Mouse (Mus musculus): Measurements from ENCODE around the gene 3100002H09Rik. TPM values are rescaled to one million over a fixed set of nuclear protein-coding genes. Genes with fewer than 3 reads are reported as not detected.

Gene 3100002H09Rik
- total and polyA plus RNA-seq, 2 experiments = not detected

DNA sequence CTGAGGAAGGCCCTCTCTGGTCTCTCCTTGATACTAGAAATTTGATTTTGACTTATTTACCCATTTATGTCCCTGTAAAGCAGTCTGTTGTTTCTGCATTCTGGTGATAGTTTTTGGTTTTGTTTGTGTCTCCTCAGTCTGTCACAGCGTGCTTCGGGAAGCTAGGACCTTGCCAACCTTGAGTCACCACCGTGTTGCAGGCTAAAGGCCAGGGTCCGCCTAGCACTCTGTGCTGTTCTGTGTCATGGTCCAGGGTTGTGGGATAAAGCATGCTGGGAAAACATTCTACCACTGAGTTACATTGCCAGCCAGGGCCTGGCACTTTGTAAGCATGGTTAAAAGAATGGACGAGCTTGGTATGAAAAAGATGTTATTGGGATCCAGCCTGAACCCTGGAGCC lies 12.0 kb upstream of the 3100002H09Rik start:
- H3K27me3 ChIP-seq (ENCODE audit: control insufficient read depth, insufficient read depth, low read length) = no peaks in the 10 kb centered on the region
- 68% methylated on average over 5 of the region's 5 CpGs for WGBS
- no peak overlapping the region for H3K4me3 ChIP-seq (ENCODE audit: insufficient read depth, low read depth, low read length)
- no peaks in the 10 kb centered on the region for H3K79me2 ChIP-seq (ENCODE audit: control insufficient read depth, insufficient read depth, low read length)
- H3K9ac ChIP-seq (ENCODE audit: low read depth, low read length) = no peak overlapping the region
- no peak for DNase-seq (ENCODE audit: extremely low read depth, low read depth, low spot score)
- H3K27ac ChIP-seq (replicated peaks; ENCODE audit: insufficient read depth, low read depth, low read length) = no peak overlapping the region
- no peaks in the 10 kb centered on the region for H3K4me1 ChIP-seq (ENCODE audit: control insufficient read depth, insufficient read depth, low read length)
- H3K36me3 ChIP-seq (ENCODE audit: control insufficient read depth, insufficient read depth, low read length) = no peaks in the 10 kb centered on the region
- no peak for TF ChIP-seq POLR2A (IDR thresholded peaks at IDR 0.05; ENCODE audit: extremely low read depth, insufficient read depth, low read length)
- no peak for TF ChIP-seq CTCF (IDR thresholded peaks at IDR 0.05; ENCODE audit: low read depth, low read length)

DNA sequence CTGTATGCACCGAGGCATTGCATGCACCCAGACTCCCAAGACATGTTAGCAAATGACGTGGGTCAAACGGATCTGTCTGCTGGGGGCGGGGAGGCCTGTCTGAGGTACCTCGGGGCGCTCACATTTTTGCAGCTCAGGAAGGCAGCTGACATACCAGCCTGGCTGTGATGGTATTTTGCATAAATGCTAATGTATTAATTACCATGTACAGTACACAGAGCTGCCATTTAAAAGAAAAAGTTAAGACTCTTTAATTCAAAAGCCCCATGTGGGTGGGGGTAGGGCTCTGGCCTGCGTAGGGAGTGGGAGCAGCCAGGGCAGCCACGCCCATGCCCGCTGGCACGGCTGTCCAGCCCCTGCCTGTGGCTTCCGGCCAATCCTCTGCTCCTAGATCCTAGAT lies 10.8 kb upstream of the 3100002H09Rik start:
- Histone ChIP-seq H3K27me3 (ENCODE audit: control insufficient read depth, insufficient read depth, low read length) (no peaks in the 10 kb centered on the region), H3K4me1 (ENCODE audit: control insufficient read depth, insufficient read depth, low read length) (no peaks in the 10 kb centered on the region)

DNA sequence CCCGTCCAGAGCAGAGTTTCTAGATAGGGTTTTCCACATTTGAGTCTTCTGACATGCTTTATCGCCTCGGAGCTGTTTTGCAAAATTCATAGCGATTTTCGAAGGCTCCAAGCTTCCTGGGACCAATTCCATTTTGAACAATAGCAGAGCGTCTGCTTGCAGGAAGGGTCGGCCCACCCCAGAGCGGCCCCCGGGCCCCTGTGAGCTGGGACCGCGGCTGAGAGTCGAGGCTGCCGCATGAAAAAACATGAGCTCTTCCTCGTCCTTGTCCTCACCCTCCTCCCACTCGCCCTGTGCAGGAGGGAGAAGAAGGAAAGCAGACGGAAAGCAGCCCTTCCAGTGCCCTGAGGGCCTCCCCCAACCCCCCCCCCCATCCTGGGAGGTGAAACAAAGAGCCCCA lies 8.0 kb upstream of the 3100002H09Rik start:
- no peaks in the 10 kb centered on the region for H3K4me1 ChIP-seq (ENCODE audit: control insufficient read depth, insufficient read depth, low read length)
- DNase-seq (ENCODE audit: extremely low read depth, low read depth, low spot score) = no peak
- no peaks in the 10 kb centered on the region for H3K79me2 ChIP-seq (ENCODE audit: control insufficient read depth, insufficient read depth, low read length)
- no peaks in the 10 kb centered on the region for H3K36me3 ChIP-seq (ENCODE audit: control insufficient read depth, insufficient read depth, low read length)
- 28% methylated on average over 16 of the region's 16 CpGs for WGBS
- H3K9ac ChIP-seq (ENCODE audit: low read depth, low read length) = no peak overlapping the region
- no peak overlapping the region for H3K4me3 ChIP-seq (ENCODE audit: insufficient read depth, low read depth, low read length)
- no peak overlapping the region for H3K27ac ChIP-seq (replicated peaks; ENCODE audit: insufficient read depth, low read depth, low read length)
- H3K27me3 ChIP-seq (ENCODE audit: control insufficient read depth, insufficient read depth, low read length) = no peaks in the 10 kb centered on the region
- TF ChIP-seq CTCF (IDR thresholded peaks at IDR 0.05; ENCODE audit: low read depth, low read length) (no peak), POLR2A (IDR thresholded peaks at IDR 0.05; ENCODE audit: extremely low read depth, insufficient read depth, low read length) (no peak)

More for the DNA sequence above, 10.8 kb upstream of the 3100002H09Rik start:
- Histone ChIP-seq H3K9ac (ENCODE audit: low read depth, low read length) (no peak overlapping the region), H3K27ac (replicated peaks; ENCODE audit: insufficient read depth, low read depth, low read length) (no peak overlapping the region), H3K4me3 (ENCODE audit: insufficient read depth, low read depth, low read length) (no peak overlapping the region), H3K36me3 (ENCODE audit: control insufficient read depth, insufficient read depth, low read length) (no peaks in the 10 kb centered on the region), H3K79me2 (ENCODE audit: control insufficient read depth, insufficient read depth, low read length) (no peaks in the 10 kb centered on the region)
- no peak for TF ChIP-seq CTCF (IDR thresholded peaks at IDR 0.05; ENCODE audit: low read depth, low read length)
- no peak for TF ChIP-seq POLR2A (IDR thresholded peaks at IDR 0.05; ENCODE audit: extremely low read depth, insufficient read depth, low read length)
- 82% methylated on average over 11 of the region's 11 CpGs for WGBS
- no peak for DNase-seq (ENCODE audit: extremely low read depth, low read depth, low spot score)

DNA sequence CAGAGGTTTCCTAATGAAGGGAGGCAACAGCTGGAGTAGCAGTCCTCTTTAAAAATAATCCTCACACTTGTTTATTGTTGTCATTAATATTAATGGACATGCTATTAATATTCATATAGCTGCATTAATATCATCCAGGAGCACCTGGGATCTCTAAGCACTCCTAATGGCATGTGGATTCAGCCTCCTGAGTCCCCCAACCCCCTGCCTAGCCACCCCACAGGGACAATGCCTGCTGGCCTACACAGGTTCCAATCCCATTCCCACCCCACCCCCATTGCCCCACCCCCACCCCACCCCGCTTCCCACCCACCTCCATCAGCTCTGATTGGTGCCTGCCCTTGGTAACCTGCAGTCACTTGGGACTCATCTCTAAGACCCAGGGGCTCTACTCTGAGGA lies 6.0 kb upstream of the 3100002H09Rik start:
- TF ChIP-seq CTCF (IDR thresholded peaks at IDR 0.05; ENCODE audit: low read depth, low read length) = no peak
- no peak for TF ChIP-seq POLR2A (IDR thresholded peaks at IDR 0.05; ENCODE audit: extremely low read depth, insufficient read depth, low read length)
- no peaks in the 10 kb centered on the region for H3K27me3 ChIP-seq (ENCODE audit: control insufficient read depth, insufficient read depth, low read length)

DNA sequence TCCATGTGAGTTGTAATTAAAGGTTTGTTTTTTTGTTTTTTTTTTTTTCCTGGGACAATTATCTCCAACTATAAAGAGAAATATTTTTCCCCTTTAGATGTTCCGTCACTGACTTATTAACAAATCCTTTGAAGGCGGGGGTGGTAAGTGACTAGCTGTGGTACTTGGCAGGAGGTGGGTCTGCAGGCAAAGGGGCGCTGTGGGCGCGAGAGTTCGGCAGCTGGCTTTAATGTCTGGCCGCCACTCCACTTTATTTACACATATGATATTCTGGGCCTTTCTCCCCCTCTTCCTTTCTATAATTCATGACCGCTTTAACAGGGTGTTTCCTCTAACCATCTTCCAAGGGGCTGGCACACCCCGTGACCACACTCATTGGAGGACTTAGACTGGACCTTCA lies 5.4 kb upstream of the 3100002H09Rik start:
- H3K9ac ChIP-seq (ENCODE audit: low read depth, low read length) = no peak overlapping the region
- H3K27me3 ChIP-seq (ENCODE audit: control insufficient read depth, insufficient read depth, low read length) = no peaks in the 10 kb centered on the region
- DNase-seq (ENCODE audit: extremely low read depth, low read depth, low spot score) = no peak
- H3K4me1 ChIP-seq (ENCODE audit: control insufficient read depth, insufficient read depth, low read length) = peaks cover 2% of the 10 kb centered on the region; the same call in 1 of the 2 replicates
- no peak overlapping the region for H3K4me3 ChIP-seq (ENCODE audit: insufficient read depth, low read depth, low read length)
- H3K79me2 ChIP-seq (ENCODE audit: control insufficient read depth, insufficient read depth, low read length) = no peaks in the 10 kb centered on the region
- WGBS = 81% methylated on average over 9 of the region's 9 CpGs
- no peaks in the 10 kb centered on the region for H3K36me3 ChIP-seq (ENCODE audit: control insufficient read depth, insufficient read depth, low read length)
- no peak for TF ChIP-seq CTCF (IDR thresholded peaks at IDR 0.05; ENCODE audit: low read depth, low read length)
- no peak for TF ChIP-seq POLR2A (IDR thresholded peaks at IDR 0.05; ENCODE audit: extremely low read depth, insufficient read depth, low read length)
- H3K27ac ChIP-seq (replicated peaks; ENCODE audit: insufficient read depth, low read depth, low read length) = no peak overlapping the region

More for the DNA sequence above, 6.0 kb upstream of the 3100002H09Rik start:
- WGBS = 67% methylated on average over 1 of the region's 1 CpGs
- Histone ChIP-seq H3K9ac (ENCODE audit: low read depth, low read length) (no peak overlapping the region), H3K27ac (replicated peaks; ENCODE audit: insufficient read depth, low read depth, low read length) (no peak overlapping the region), H3K36me3 (ENCODE audit: control insufficient read depth, insufficient read depth, low read length) (no peaks in the 10 kb centered on the region), H3K4me1 (ENCODE audit: control insufficient read depth, insufficient read depth, low read length) (peaks cover 2% of the 10 kb centered on the region; the same call in 1 of the 2 replicates), H3K79me2 (ENCODE audit: control insufficient read depth, insufficient read depth, low read length) (no peaks in the 10 kb centered on the region), H3K4me3 (ENCODE audit: insufficient read depth, low read depth, low read length) (no peak overlapping the region)
- DNase-seq (ENCODE audit: extremely low read depth, low read depth, low spot score) = no peak

DNA sequence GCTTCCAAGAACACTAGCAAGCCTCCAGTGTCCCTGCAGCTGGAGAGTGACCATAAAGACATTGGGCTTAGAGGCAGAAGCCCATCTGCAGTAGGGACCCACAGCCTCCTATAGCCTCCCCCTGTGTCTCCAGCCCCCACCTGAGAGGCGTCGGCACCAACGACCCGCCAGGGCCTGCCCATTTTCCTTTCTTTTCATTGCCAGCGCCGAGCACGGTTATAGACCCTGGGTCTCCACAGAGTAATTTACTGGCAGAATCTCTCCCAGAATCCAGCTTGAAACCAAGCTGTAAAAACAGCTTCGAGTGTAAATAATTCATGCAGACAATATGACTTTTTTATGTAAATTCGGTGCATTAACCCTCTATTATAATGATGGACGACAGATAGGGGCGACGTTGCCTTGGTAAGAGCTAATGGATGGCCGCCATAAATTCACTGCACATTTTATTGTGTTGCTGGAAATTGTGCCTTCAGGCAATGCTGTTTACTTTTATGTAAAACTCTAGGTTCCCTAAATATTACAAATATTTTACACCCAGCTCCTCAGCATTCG lies 4.9 kb upstream of the 3100002H09Rik start:
- Histone ChIP-seq H3K79me2 (ENCODE audit: control insufficient read depth, insufficient read depth, low read length) (no peaks in the 10 kb centered on the region), H3K27ac (replicated peaks; ENCODE audit: insufficient read depth, low read depth, low read length) (no peak overlapping the region), H3K4me3 (ENCODE audit: insufficient read depth, low read depth, low read length) (no peak overlapping the region), H3K36me3 (ENCODE audit: control insufficient read depth, insufficient read depth, low read length) (no peaks in the 10 kb centered on the region), H3K9ac (ENCODE audit: low read depth, low read length) (no peak overlapping the region), H3K4me1 (ENCODE audit: control insufficient read depth, insufficient read depth, low read length) (peaks cover 2% of the 10 kb centered on the region; the same call in 1 of the 2 replicates), H3K27me3 (ENCODE audit: control insufficient read depth, insufficient read depth, low read length) (no peaks in the 10 kb centered on the region)
- DNase-seq (ENCODE audit: extremely low read depth, low read depth, low spot score) = no peak
- WGBS = 67% methylated on average over 14 of the region's 14 CpGs
- no peak for TF ChIP-seq CTCF (IDR thresholded peaks at IDR 0.05; ENCODE audit: low read depth, low read length)
- TF ChIP-seq POLR2A (IDR thresholded peaks at IDR 0.05; ENCODE audit: extremely low read depth, insufficient read depth, low read length) = no peak
